In the genomic region with DNA sequence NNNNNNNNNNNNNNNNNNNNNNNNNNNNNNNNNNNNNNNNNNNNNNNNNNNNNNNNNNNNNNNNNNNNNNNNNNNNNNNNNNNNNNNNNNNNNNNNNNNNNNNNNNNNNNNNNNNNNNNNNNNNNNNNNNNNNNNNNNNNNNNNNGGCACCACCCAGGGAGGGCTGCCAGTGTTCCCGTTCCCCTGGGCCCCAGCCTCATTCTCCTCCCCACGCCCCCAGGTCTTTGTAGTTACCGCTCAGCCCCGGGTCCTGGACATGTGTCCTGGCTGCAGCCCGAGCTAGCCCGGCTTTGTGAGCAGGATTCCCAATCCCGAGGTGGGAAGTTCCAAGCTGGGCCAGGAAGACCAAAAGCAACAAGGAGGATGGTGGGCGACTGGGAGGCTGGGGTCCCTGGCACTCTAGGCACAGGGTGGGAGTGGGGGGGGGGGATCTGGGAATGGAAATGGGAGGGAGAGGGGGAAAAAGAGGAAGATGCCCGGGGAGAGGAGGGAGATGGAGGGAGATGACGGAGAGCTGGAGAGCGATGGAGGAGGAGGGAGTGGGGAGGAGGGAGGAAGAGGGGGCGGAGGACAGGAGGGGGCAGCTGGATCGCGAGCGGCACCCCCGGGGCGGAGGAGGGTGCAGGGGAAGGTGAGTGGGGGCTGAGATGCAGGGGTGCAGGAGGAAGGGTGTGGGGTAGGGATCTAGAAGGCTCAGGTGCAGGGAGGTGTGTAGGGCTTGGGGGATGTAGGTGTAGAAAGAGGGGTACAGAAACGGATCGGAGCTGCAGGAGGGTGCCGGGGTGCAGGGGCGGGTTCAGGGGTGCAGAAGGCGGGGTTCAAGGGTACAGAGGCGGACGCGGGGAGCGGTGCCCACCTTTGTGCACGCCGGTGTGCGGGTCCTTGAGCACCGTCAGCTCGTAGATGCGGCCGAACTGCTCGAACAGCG, we compare ENCODE assay signal across 8 mouse cellular contexts. TPM values are rescaled to one million over a fixed set of nuclear protein-coding genes. Genes with fewer than 3 reads are reported as not detected.
DNase-seq lines count a peak whose midpoint lies in the region; ATAC-seq and TF ChIP-seq lines count a peak whose summit lies in the region.

No protein-coding gene starts in this region.

- WGBS in intestine, embryonic 16.5 days: 4% methylated on average over 35 of the region's 35 CpGs
- WGBS in neural tube, embryonic 15.5 days: 2% methylated on average over 34 of the region's 35 CpGs

- ATAC-seq in intestine, embryonic 16.5 days: peak; percentile 13; the same call in 1 of the 2 replicates
- peak; percentile 51 for ATAC-seq in neural tube, embryonic 15.5 days (ENCODE audit: low FRiP score)

- DNase-seq in cerebellum, postnatal 10 days: peak; percentile 64 to 67
- DNase-seq in cerebellum, postnatal 4 days (ENCODE audit: low spot score in 2 of 2): no peak
- DNase-seq in testis, postnatal 14 days (ENCODE audit: low spot score): no peak
- no peak for DNase-seq in embryo, embryonic 9.5 days (ENCODE audit: extremely low spot score)
- no peak for DNase-seq in Muller cell, postnatal 12 days (ENCODE audit: inconsistent ontology term)

- peaks cover 13% of the 10 kb centered on the region for H3K4me1 ChIP-seq in testis, adult 2 months (ENCODE audit: control insufficient read depth, insufficient read depth, low read length)
- H3K4me1 ChIP-seq in intestine, embryonic 16.5 days (ENCODE audit: control insufficient read depth, insufficient read depth, low read length): peaks cover 8% of the 10 kb centered on the region
- peaks cover 55% of the 10 kb centered on the region for H3K4me1 ChIP-seq in neural tube, embryonic 15.5 days

- TF ChIP-seq POLR2A in testis, adult 2 months (IDR thresholded peaks at IDR 0.05; ENCODE audit: control insufficient read depth, low read depth, low read length): no peak

- no peaks in the 10 kb centered on the region for H3K9me3 ChIP-seq in intestine, embryonic 16.5 days (ENCODE audit: control insufficient read depth, low read length)
- H3K9me3 ChIP-seq in neural tube, embryonic 15.5 days (replicated peaks): no peaks in the 10 kb centered on the region

- H3K27ac ChIP-seq in testis, adult 2 months (ENCODE audit: control insufficient read depth, insufficient read depth, low read depth, low read length): no peak overlapping the region
- H3K27ac ChIP-seq in intestine, embryonic 16.5 days (ENCODE audit: low read length): no peak overlapping the region
- peak overlapping the region; percentile 88 for H3K27ac ChIP-seq in neural tube, embryonic 15.5 days (replicated peaks)

- peak overlapping the region; percentile 87 for H3K4me2 ChIP-seq in intestine, embryonic 16.5 days (ENCODE audit: low read depth, low read length)
- H3K4me2 ChIP-seq in neural tube, embryonic 15.5 days: peak overlapping the region; percentile 71

- H3K36me3 ChIP-seq in testis, adult 2 months (ENCODE audit: control insufficient read depth, insufficient read depth, low read length): no peaks in the 10 kb centered on the region
- H3K36me3 ChIP-seq in intestine, embryonic 16.5 days (ENCODE audit: control insufficient read depth, insufficient read depth, low read length): peaks cover 2% of the 10 kb centered on the region; the same call in 1 of the 2 replicates
- H3K36me3 ChIP-seq in neural tube, embryonic 15.5 days: peaks cover 10% of the 10 kb centered on the region

- peak overlapping the region; percentile 60 for H3K9ac ChIP-seq in intestine, embryonic 16.5 days (ENCODE audit: low read depth, low read length)
- peak overlapping the region; percentile 95 for H3K9ac ChIP-seq in neural tube, embryonic 15.5 days (replicated peaks)

- no peak for TF ChIP-seq CTCF in testis, adult 2 months (IDR thresholded peaks at IDR 0.05; ENCODE audit: control insufficient read depth, insufficient read depth, insufficient replicate concordance, low read depth, low read length)

- H3K4me3 ChIP-seq in testis, adult 2 months (ENCODE audit: control insufficient read depth, low read depth, low read length): peak overlapping the region; percentile 70
- peak overlapping the region; percentile 53 for H3K4me3 ChIP-seq in intestine, embryonic 16.5 days (ENCODE audit: low read length)
- H3K4me3 ChIP-seq in neural tube, embryonic 15.5 days (replicated peaks): peak overlapping the region; percentile 72

- H3K27me3 ChIP-seq in testis, adult 2 months (ENCODE audit: control insufficient read depth, insufficient read depth, low read length): no peaks in the 10 kb centered on the region; the same call in 1 of the 2 replicates
- peaks cover 21% of the 10 kb centered on the region for H3K27me3 ChIP-seq in intestine, embryonic 16.5 days (replicated peaks; ENCODE audit: control insufficient read depth, insufficient read depth, low read length)
- no peaks in the 10 kb centered on the region for H3K27me3 ChIP-seq in neural tube, embryonic 15.5 days (replicated peaks)

RNA-seq across cellular contexts. Expression of a gene that starts 0.6 kb away (rescaled TPM):
- polyA plus RNA-seq in testis, adult 2 months (2012; rRNA removed): 147 and 163 TPM in 2 replicates
- polyA plus RNA-seq in intestine, embryonic 16.5 days (2015; fragmentation: Nextera tagmentation; extraction: Ambion mirVana): 1.4 and 1.5 TPM in 2 replicates
- 54.8 and 62.5 TPM in 2 replicates for polyA plus RNA-seq in neural tube, embryonic 15.5 days (2015; fragmentation: Nextera tagmentation; extraction: Ambion mirVana)

RNA-seq across cellular contexts. Expression of a gene that starts 14.3 kb away (rescaled TPM):
- polyA plus RNA-seq in testis, adult 2 months (2012; rRNA removed): 70.4 and 71.3 TPM in 2 replicates
- polyA plus RNA-seq in intestine, embryonic 16.5 days (2015; fragmentation: Nextera tagmentation; extraction: Ambion mirVana): 126 and 137 TPM in 2 replicates
- polyA plus RNA-seq in neural tube, embryonic 15.5 days (2015; fragmentation: Nextera tagmentation; extraction: Ambion mirVana): 68.5 and 70.3 TPM in 2 replicates

RNA-seq across cellular contexts. Expression of a gene that starts 18.1 kb away (rescaled TPM):
- 0.04 and 0.13 TPM in 2 replicates for polyA plus RNA-seq in testis, adult 2 months (2012; rRNA removed)
- 0.86 and 0.99 TPM in 2 replicates for polyA plus RNA-seq in intestine, embryonic 16.5 days (2015; fragmentation: Nextera tagmentation; extraction: Ambion mirVana)
- 0.69 and 2.1 TPM in 2 replicates for polyA plus RNA-seq in neural tube, embryonic 15.5 days (2015; fragmentation: Nextera tagmentation; extraction: Ambion mirVana)

RNA-seq across cellular contexts. Expression of a gene that starts 26.4 kb away (rescaled TPM):
- polyA plus RNA-seq in testis, adult 2 months (2012; rRNA removed): 9.8 and 9.9 TPM in 2 replicates
- 49.8 and 55.8 TPM in 2 replicates for polyA plus RNA-seq in intestine, embryonic 16.5 days (2015; fragmentation: Nextera tagmentation; extraction: Ambion mirVana)
- polyA plus RNA-seq in neural tube, embryonic 15.5 days (2015; fragmentation: Nextera tagmentation; extraction: Ambion mirVana): 35.0 and 35.8 TPM in 2 replicates

RNA-seq across cellular contexts. Expression of a gene that starts 42.2 kb away (rescaled TPM):
- 1.0 and 1.2 TPM in 2 replicates for polyA plus RNA-seq in testis, adult 2 months (2012; rRNA removed)
- polyA plus RNA-seq in intestine, embryonic 16.5 days (2015; fragmentation: Nextera tagmentation; extraction: Ambion mirVana): 1.1 and 1.5 TPM in 2 replicates
- 1.7 and 2.6 TPM in 2 replicates for polyA plus RNA-seq in neural tube, embryonic 15.5 days (2015; fragmentation: Nextera tagmentation; extraction: Ambion mirVana)

Comparison
In these comparisons a context has a peak if more than half of its experiments do, and no peak if none do; other contexts are left out.
1. DNase-seq: peak in cerebellum, postnatal 10 days (2 of 2); none in cerebellum, postnatal 4 days (0 of 2), testis, postnatal 14 days (single experiment), embryo, embryonic 9.5 days (single experiment) and Muller cell, postnatal 12 days (single experiment).
2. RNA of a gene that starts 0.6 kb away (polyA plus RNA-seq): 147 to 163 TPM in testis, adult 2 months and 54.8 to 62.5 TPM in neural tube, embryonic 15.5 days; 1.4 to 1.5 TPM in intestine, embryonic 16.5 days; every median in the first group is over 10 times any median in the second.
3. Peak in every context shown above with its lines, with median percentiles within 50 percentile points of each other: H3K4me3 ChIP-seq.